Mouse (Mus musculus) heart, postnatal 4 days (tissue): ENCODE data around the gene Cul7. TPM values are rescaled to one million over a fixed set of nuclear protein-coding genes. Genes with fewer than 3 reads are reported as not detected.

Source experiments
- DNase-seq: peaks from one replicate; pipeline ENCODE4 v3.0.0; 2021
- total RNA-seq, 2 experiments: library from RNA; stranded (reverse); gene quantifications; 2 replicates each; pipeline ENCODE4 v1.2.3; 2021

Gene Cul7
- total RNA-seq: 10 to 100 TPM; 65.5 to 66.6 TPM

DNA sequence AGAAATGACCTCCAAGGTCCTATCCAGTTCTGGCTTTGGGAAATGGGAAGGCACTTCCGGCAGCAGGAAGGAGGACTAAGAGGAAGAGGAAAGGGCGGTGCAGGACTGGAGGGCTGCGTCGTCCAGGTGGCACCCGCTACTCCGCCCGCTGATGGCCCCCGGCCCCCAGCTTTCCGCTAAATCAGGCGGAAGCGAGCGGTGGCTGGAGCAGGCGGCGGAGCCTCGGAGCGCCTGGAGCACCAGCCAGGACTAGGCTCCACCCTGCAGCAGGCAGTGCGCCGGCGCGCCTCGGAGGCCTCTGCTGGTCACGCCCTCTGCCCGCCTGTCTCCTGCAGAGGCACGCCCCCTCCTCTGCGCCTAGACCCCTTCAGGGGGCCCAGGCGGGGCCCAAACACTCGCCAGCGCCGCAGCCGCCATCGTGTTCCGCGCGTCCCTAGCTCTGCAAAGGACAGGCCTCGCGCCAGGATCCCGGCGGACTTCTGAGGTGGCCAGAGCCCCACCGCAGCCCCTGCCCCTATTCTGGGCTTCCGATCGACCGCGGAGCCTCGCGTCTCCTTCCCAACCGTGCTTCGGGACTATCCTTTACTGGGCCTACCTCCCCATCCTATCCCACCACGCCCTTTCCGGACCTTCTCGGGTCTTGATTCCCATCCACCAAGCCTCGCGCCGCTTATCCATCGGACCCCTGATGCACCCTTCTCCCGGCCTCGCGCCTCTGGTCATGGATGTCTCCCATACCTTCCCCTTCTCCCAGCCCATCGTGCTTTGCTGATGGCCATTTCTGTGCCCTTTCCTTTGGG is at the start of gene Cul7:
TSS of gene Cul7 (plus strand) at position 106 of the 800 bp plus-strand sequence.
- DNase-seq: peak; percentile 95

GRCm38 (mm10) chr17:46600569-46600968 is 49.6 kb upstream of the Cul7 start:
- DNase-seq: no peak

GRCm38 (mm10) chr17:46602212-46602611 is 47.9 kb upstream of the Cul7 start:
- peak; percentile 42 for DNase-seq

GRCm38 (mm10) chr17:46603229-46603628 is 46.9 kb upstream of the Cul7 start:
- DNase-seq: no peak

DNA sequence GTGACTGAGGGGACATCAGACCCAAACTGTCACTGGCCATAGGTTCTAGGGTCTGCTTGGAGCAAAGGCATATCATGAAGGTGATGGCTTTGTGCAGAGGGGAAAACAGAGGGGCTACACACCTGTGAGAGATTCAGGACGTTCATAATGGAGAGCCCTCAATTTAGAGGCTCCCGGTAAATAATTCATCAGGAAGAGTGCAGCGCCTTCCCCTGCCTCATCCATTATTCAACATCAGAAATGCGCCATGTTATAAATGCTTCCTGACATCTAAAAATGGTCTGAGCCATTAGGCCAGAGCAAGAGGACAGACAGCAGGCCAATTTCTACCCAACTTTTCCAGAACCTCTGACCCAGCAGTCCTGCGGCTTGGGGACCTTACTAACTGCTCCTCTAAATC is 45.0 kb upstream of the Cul7 start:
- no peak for DNase-seq

- no peak for DNase-seq
Observed at GRCm38 (mm10) chr17:46605987-46606386, 44.1 kb upstream of the Cul7 start.

- no peak for DNase-seq
Observed at GRCm38 (mm10) chr17:46609721-46610514, 40.2 kb upstream of the Cul7 start.

DNA sequence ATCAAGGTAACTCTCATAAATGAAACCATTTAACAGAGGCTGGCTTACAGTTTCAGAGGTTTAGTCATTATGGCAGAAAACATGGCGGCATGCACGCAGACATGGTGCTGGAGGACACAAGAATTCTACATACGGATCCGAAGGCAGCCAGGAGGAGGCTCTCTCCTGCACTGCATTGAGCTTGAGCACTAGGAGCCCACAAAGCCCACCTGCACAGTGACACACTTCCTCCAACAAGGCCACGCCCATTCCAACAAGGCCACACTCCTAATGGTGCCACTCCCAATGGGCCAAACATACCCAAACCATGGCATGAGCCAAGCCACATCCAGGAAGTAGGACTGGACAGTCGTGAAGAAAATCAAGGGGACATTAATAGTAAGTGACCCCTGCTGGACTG is 38.8 kb upstream of the Cul7 start:
- DNase-seq: no peak

DNA sequence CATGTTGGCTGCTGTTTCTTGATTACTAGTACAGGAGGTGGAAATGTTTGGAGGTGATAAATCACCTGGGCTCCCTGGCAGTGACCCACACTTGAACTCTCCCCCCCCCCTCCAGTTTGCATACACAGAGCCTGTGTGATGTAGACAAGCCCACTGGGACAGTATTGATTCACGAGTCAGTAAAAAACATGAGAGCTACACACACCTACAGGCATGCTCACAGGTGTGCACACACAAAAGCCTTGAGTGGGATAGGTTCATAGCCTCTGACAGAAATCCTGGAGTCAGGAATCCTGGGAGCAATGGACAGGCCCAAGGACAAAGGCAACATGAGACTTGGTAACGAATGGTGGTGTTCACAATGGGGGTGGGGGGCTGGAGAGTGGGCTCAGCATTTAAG is 37.9 kb upstream of the Cul7 start:
- DNase-seq: no peak

GRCm38 (mm10) chr17:46612820-46613219 is 37.3 kb upstream of the Cul7 start:
- DNase-seq: no peak

DNA sequence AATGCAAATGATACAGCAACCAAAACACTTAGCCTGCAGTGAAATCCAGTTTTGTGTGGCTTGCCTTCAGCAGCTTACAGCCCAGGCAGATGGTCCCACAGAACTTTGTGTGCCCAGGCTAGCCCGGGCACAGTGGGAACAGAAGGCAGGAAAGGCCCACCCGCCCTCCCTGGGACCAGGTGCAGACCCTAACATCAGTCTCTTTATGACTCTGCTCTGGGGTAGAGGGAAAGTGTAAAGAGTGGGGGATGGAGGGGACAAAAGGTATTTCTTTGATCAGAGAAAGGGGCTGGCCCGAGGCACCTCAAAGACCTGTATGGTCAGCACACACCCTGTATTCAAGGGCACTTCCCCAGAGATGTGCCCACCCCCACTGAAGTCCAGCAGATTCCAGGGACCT is 36.9 kb upstream of the Cul7 start:
- DNase-seq: no peak

- DNase-seq: no peak
Observed at GRCm38 (mm10) chr17:46617799-46618198, 32.3 kb upstream of the Cul7 start.

- no peak for DNase-seq
Observed at GRCm38 (mm10) chr17:46618394-46618768, 31.8 kb upstream of the Cul7 start.

GRCm38 (mm10) chr17:46618769-46619682 is 31.1 kb upstream of the Cul7 start:
- no peak for DNase-seq

DNA sequence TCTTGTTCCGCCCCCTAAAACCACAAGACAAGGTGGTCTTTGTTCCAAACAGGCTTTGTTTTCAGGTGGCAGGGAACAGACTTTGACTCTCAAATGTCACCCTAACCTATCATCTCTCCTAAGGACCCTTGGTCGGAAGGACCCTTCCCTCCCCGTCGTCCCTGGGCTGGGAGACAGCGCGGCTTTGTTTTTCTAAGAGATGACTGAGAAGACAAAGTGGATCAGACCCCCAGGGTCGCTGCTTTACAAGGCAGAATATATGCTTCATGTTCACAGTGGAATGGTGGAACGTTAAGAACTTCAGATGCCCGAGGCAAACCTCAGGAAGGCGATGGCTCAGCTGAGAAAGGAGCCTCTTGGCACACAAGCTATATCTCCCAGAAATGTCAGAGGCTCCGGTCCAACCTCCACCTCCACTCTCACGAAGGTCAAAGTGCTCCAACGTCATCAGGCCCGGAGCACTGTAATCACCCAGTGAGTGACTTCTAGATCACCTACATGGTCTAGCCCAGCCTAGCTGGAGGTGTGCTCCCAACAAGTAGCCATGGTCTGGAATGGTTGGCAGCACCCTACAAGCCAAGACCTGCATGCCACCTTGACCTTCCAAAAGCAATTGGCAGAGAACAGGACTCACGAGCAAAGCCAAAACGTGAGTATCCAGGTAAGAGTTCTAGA is 30.3 kb upstream of the Cul7 start:
- DNase-seq: no peak

- DNase-seq: peak; percentile 81
Observed at GRCm38 (mm10) chr17:46621324-46621723, 28.8 kb upstream of the Cul7 start.

DNA sequence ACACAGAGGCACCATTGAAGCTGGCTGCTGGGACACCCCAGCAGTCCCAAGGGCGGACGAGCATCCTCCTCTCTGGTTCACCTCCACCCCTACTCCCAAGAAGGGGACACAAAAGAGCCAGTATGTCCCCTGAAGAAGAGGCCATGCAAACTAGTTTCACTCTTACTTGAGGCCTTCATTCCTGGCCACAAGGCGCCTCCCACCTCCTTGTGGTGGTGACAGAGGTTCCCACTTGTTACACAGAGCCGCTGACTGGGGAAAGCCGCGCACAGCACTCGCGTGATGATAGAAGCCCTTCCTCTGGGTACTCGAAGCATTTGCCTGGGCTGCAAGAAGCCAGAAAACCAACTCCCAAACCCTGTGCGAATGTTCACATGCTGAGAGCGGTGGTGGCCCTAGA is 27.9 kb upstream of the Cul7 start:
- DNase-seq: no peak

GRCm38 (mm10) chr17:46623819-46624557 is 26.1 kb upstream of the Cul7 start:
- peak; percentile 54 for DNase-seq

GRCm38 (mm10) chr17:46624598-46624997 is 25.5 kb upstream of the Cul7 start:
- no peak for DNase-seq

DNA sequence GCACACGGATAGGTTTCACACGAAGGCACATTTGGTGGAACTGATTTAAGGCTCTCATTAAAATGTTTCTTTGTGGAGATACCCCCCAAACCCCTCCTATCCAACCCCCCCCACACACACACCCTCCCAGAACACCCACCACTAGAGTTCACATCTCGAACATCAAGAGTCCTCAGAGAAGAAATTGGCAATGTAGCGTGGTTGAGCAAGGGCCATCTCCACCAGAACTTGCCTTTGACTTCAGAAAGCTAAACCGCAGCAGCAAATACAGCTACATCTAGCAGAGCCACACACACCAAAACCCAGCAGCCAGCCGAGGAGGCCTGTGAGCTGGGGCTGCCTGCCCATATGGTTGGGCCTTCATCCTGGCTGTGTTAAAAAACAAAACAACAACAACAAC is 22.7 kb upstream of the Cul7 start:
- no peak for DNase-seq

DNA sequence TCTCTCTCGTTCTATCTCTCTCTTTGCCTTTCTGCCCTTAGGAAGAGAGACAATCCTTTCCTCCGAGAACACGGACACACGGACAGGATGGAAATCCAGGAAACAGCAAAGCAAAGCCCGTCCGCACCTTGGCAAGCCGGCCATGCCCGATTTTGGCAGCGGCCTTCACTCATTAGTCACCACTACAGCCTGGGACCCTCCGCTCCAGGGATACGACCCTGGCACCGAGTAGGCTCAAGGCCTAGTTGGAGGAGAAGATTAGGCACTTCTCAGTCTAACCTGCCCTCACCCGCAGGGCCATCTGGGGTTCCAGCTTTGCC is 21.7 kb upstream of the Cul7 start:
- DNase-seq: peak; percentile 57
